Mouse (Mus musculus) heart, adult 9 months (tissue): ENCODE data around the gene Rapgef5.

Source experiments
- DNase-seq, 2 experiments: peaks; one replicate each; pipeline ENCODE4 v3.0.0; 2022; ENCODE audit warnings: low spot score in 2 of 2

The Rapgef5 gene

GRCm38 (mm10) chr12:117669610-117670400, 153.5 kb downstream of the Rapgef5 start:
- no peak for DNase-seq

- no peak for DNase-seq
Observed at GRCm38 (mm10) chr12:117673188-117673587, 156.9 kb downstream of the Rapgef5 start.

GRCm38 (mm10) chr12:117674511-117674910, 158.2 kb downstream of the Rapgef5 start:
- DNase-seq, result no peak

- no peak for DNase-seq
Observed at GRCm38 (mm10) chr12:117676265-117676664, 160.0 kb downstream of the Rapgef5 start.

GRCm38 (mm10) chr12:117678916-117679315, 162.6 kb downstream of the Rapgef5 start:
- DNase-seq, result no peak

GRCm38 (mm10) chr12:117679795-117680194, 163.5 kb downstream of the Rapgef5 start:
- no peak for DNase-seq

- DNase-seq, result no peak
Observed at GRCm38 (mm10) chr12:117681273-117681672, 165.0 kb downstream of the Rapgef5 start.

GRCm38 (mm10) chr12:117683377-117683776, 167.1 kb downstream of the Rapgef5 start:
- no peak for DNase-seq

GRCm38 (mm10) chr12:117683984-117684383, 167.7 kb downstream of the Rapgef5 start:
- no peak for DNase-seq

GRCm38 (mm10) chr12:117684788-117685187, 168.5 kb downstream of the Rapgef5 start:
- no peak for DNase-seq

GRCm38 (mm10) chr12:117685336-117685735, 169.1 kb downstream of the Rapgef5 start:
- DNase-seq, result no peak

- DNase-seq, result no peak
Observed at GRCm38 (mm10) chr12:117686732-117687131, 170.5 kb downstream of the Rapgef5 start.

GRCm38 (mm10) chr12:117688655-117689548, 172.6 kb downstream of the Rapgef5 start:
- no peak for DNase-seq

GRCm38 (mm10) chr12:117691336-117691735, 175.1 kb downstream of the Rapgef5 start:
- no peak for DNase-seq

- DNase-seq, result no peak
Observed at GRCm38 (mm10) chr12:117692775-117693174, 176.5 kb downstream of the Rapgef5 start.

GRCm38 (mm10) chr12:117699950-117700665, 183.8 kb downstream of the Rapgef5 start:
- DNase-seq, result no peak

GRCm38 (mm10) chr12:117700927-117701326, 184.6 kb downstream of the Rapgef5 start:
- DNase-seq, result no peak

- no peak for DNase-seq
Observed at GRCm38 (mm10) chr12:117702291-117702690, 186.0 kb downstream of the Rapgef5 start.

GRCm38 (mm10) chr12:117702928-117703327, 186.6 kb downstream of the Rapgef5 start:
- no peak for DNase-seq

- no peak for DNase-seq
Observed at GRCm38 (mm10) chr12:117703413-117703812, 187.1 kb downstream of the Rapgef5 start.

- no peak for DNase-seq
Observed at GRCm38 (mm10) chr12:117705308-117705707, 189.0 kb downstream of the Rapgef5 start.

GRCm38 (mm10) chr12:117709280-117709679, 193.0 kb downstream of the Rapgef5 start:
- no peak for DNase-seq
